Mouse (Mus musculus) midbrain, embryonic 16.5 days (tissue): Measurements from ENCODE around the gene Smarcd1. TPM values are rescaled to one million over a fixed set of nuclear protein-coding genes. Genes with fewer than 3 reads are reported as not detected.
A peak's percentile ranks its signal among the peaks of the same experiment; 100 is the strongest.

Experiments used
- ATAC-seq: fragments of 200-750 bp; cut with Nextera tagmentation; 2 replicates; pipeline ENCODE4 v1.8.0; 2017; ENCODE audit warnings: moderate TSS enrichment
- H3K27ac ChIP-seq: fragments of 300-500 bp; sonication (generic); 2 replicates; pipeline ENCODE4 v1.5.1; 2014; ENCODE audit warnings: mild to moderate bottlenecking, low read length, mixed read lengths
- H3K27me3 ChIP-seq: fragments of 300-500 bp; sonication (generic); 2 replicates; pipeline ENCODE4 v1.6.1; 2014; ENCODE audit warnings: low read depth, low read length, mixed read lengths; ENCODE audit not compliant: control insufficient read depth, insufficient read depth
- H3K36me3 ChIP-seq: fragments of 300-500 bp; sonication (generic); 2 replicates; pipeline ENCODE4 v1.6.1; 2014; ENCODE audit warnings: mild to moderate bottlenecking, low read length, moderate library complexity, mixed read lengths; ENCODE audit not compliant: control insufficient read depth, insufficient read depth
- H3K4me1 ChIP-seq: fragments of 300-500 bp; sonication (generic); 2 replicates; pipeline ENCODE4 v1.6.1; 2014; ENCODE audit warnings: mild to moderate bottlenecking, low read length, mixed read lengths; ENCODE audit not compliant: control insufficient read depth, insufficient read depth
- H3K4me2 ChIP-seq: fragments of 300-500 bp; sonication (generic); 2 replicates; pipeline ENCODE4 v1.6.1; 2014; ENCODE audit warnings: mild to moderate bottlenecking, low read length, mixed read lengths
- H3K4me3 ChIP-seq: fragments of 300-500 bp; sonication (generic); 2 replicates; pipeline ENCODE4 v1.5.1; 2014; ENCODE audit warnings: low read depth, mild to moderate bottlenecking, low read length, moderate library complexity, mixed read lengths
- H3K9ac ChIP-seq: fragments of 300-500 bp; sonication (generic); 2 replicates; pipeline ENCODE4 v1.6.1; 2014; ENCODE audit warnings: low read depth, low read length, mixed read lengths
- H3K9me3 ChIP-seq: fragments of 300-500 bp; sonication (generic); replicated peaks from 2 replicates; pipeline ENCODE4 v1.6.1; 2014; ENCODE audit warnings: mild to moderate bottlenecking, low read length, mixed read lengths; ENCODE audit not compliant: control insufficient read depth, poor library complexity, severe bottlenecking
- WGBS: fragments of 180-500 bp; shearing (Covaris S2); extraction: QIAGEN DNeasy Blood & Tissue Kit; methylation state at CpG from one replicate; pipeline ENCODE4 v1.1.7; 2014; 5-methylcytosine and 5-hydroxymethylcytosine counted together
- polyA plus RNA-seq: library from polyadenylated mRNA; unstranded; fragments of >200 nt; fragmentation: Nextera tagmentation; extraction: Ambion mirVana; gene quantifications from 2 replicates; pipeline ENCODE4 v1.2.1, GENCODE M21; 2015

Gene Smarcd1
- polyA plus RNA-seq, 1 experiment from 2014 or later: 86.0 TPM

- no peak for ATAC-seq
- Histone ChIP-seq H3K36me3 (peaks cover 38% of the 10 kb centered on the region), H3K4me3 (peak within 1 kb of the TSS; percentile 27), H3K27me3 (no peaks in the 10 kb centered on the region), H3K9me3 (no peaks in the 10 kb centered on the region), H3K4me1 (peaks cover 24% of the 10 kb centered on the region), H3K9ac (peak within 1 kb of the TSS; percentile 88), H3K4me2 (peak within 1 kb of the TSS; percentile 99), H3K27ac (peak within 1 kb of the TSS; percentile 68)
- 70% methylated on average over 11 of the region's 11 CpGs for WGBS
Measured at GRCm38 (mm10) chr15:99705440-99706048, 3.6 kb downstream of the Smarcd1 start, which contains the start of gene Gm17349. TSS of gene Gm17349 (minus strand) at chr15:99705490.

- ATAC-seq: no peak
- H3K4me3 ChIP-seq: no peak overlapping the region
- WGBS: 93% methylated on average over 13 of the region's 13 CpGs
Measured at GRCm38 (mm10) chr15:99708176-99708575, 6.2 kb downstream of the Smarcd1 start.

GRCm38 (mm10) chr15:99710221-99711190 is 8.6 kb downstream of the Smarcd1 start:
- 95% methylated on average over 10 of the region's 10 CpGs for WGBS
- Histone ChIP-seq H3K9ac (no peak overlapping the region), H3K36me3 (peaks cover 64% of the 10 kb centered on the region), H3K27ac (no peak overlapping the region), H3K4me2 (no peak overlapping the region), H3K9me3 (no peaks in the 10 kb centered on the region), H3K27me3 (no peaks in the 10 kb centered on the region), H3K4me3 (no peak overlapping the region), H3K4me1 (no peaks in the 10 kb centered on the region; the same call in 1 of the 2 replicates)
- ATAC-seq: no peak

More at GRCm38 (mm10) chr15:99708176-99708575, 6.2 kb downstream of the Smarcd1 start:
- Histone ChIP-seq H3K9ac (no peak overlapping the region), H3K36me3 (peaks cover 54% of the 10 kb centered on the region), H3K4me1 (peaks cover 16% of the 10 kb centered on the region), H3K27ac (no peak overlapping the region), H3K9me3 (no peaks in the 10 kb centered on the region), H3K27me3 (no peaks in the 10 kb centered on the region), H3K4me2 (no peak overlapping the region)

GRCm38 (mm10) chr15:99711491-99711890 is 9.6 kb downstream of the Smarcd1 start:
- WGBS: 77% methylated on average over 3 of the region's 3 CpGs
- peaks cover 6% of the 10 kb centered on the region; the same call in 1 of the 2 replicates for H3K4me1 ChIP-seq
- peaks cover 58% of the 10 kb centered on the region for H3K36me3 ChIP-seq
- no peak for ATAC-seq
- H3K27ac ChIP-seq: no peak overlapping the region
- H3K27me3 ChIP-seq: no peaks in the 10 kb centered on the region
- H3K4me2 ChIP-seq: no peak overlapping the region
- H3K4me3 ChIP-seq: no peak overlapping the region
- no peaks in the 10 kb centered on the region for H3K9me3 ChIP-seq
- no peak overlapping the region for H3K9ac ChIP-seq

GRCm38 (mm10) chr15:99712666-99713559 is 11.0 kb downstream of the Smarcd1 start:
- H3K4me1 ChIP-seq: peaks cover 6% of the 10 kb centered on the region; the same call in 1 of the 2 replicates
- no peak overlapping the region for H3K9ac ChIP-seq
- no peaks in the 10 kb centered on the region for H3K27me3 ChIP-seq
- H3K9me3 ChIP-seq: no peaks in the 10 kb centered on the region
- ATAC-seq: no peak
- H3K27ac ChIP-seq: no peak overlapping the region; the same call in 1 of the 2 replicates
- H3K4me3 ChIP-seq: no peak overlapping the region
- 74% methylated on average over 13 of the region's 13 CpGs for WGBS
- H3K36me3 ChIP-seq: peaks cover 47% of the 10 kb centered on the region
- no peak overlapping the region for H3K4me2 ChIP-seq

- H3K4me2 ChIP-seq: no peak overlapping the region
- H3K27me3 ChIP-seq: no peaks in the 10 kb centered on the region
- peaks cover 42% of the 10 kb centered on the region for H3K36me3 ChIP-seq
- H3K9me3 ChIP-seq: no peaks in the 10 kb centered on the region
- peaks cover 6% of the 10 kb centered on the region; the same call in 1 of the 2 replicates for H3K4me1 ChIP-seq
- no peak overlapping the region for H3K9ac ChIP-seq
- WGBS: 77% methylated on average over 3 of the region's 3 CpGs
- no peak overlapping the region; the same call in 1 of the 2 replicates for H3K27ac ChIP-seq
- ATAC-seq: no peak
- H3K4me3 ChIP-seq: no peak overlapping the region
Measured at GRCm38 (mm10) chr15:99713569-99713968, 11.6 kb downstream of the Smarcd1 start.

GRCm38 (mm10) chr15:99714206-99714605 is 12.3 kb downstream of the Smarcd1 start:
- Histone ChIP-seq H3K9ac (no peak overlapping the region), H3K4me3 (no peak overlapping the region), H3K9me3 (no peaks in the 10 kb centered on the region), H3K4me1 (peaks cover 6% of the 10 kb centered on the region; the same call in 1 of the 2 replicates), H3K36me3 (peaks cover 37% of the 10 kb centered on the region), H3K27ac (peak overlapping the region; percentile 34; the same call in 1 of the 2 replicates), H3K4me2 (no peak overlapping the region), H3K27me3 (no peaks in the 10 kb centered on the region)
- no peak for ATAC-seq
- 75% methylated on average over 4 of the region's 4 CpGs for WGBS

GRCm38 (mm10) chr15:99714858-99715257 is 12.9 kb downstream of the Smarcd1 start:
- 39% methylated on average over 7 of the region's 7 CpGs for WGBS
- peaks cover 32% of the 10 kb centered on the region for H3K36me3 ChIP-seq
- H3K9me3 ChIP-seq: no peaks in the 10 kb centered on the region
- ATAC-seq: peak; percentile 57
- no peak overlapping the region for H3K4me2 ChIP-seq
- H3K9ac ChIP-seq: no peak overlapping the region
- peak overlapping the region; percentile 69 for H3K27ac ChIP-seq
- peaks cover 6% of the 10 kb centered on the region; the same call in 1 of the 2 replicates for H3K4me1 ChIP-seq
- H3K4me3 ChIP-seq: no peak overlapping the region
- H3K27me3 ChIP-seq: no peaks in the 10 kb centered on the region
